Mouse (Mus musculus) spleen, adult 12 weeks (tissue): ENCODE measurements around the gene Col4a3bp.

ENCODE experiments used
- DNase-seq: peaks from one replicate; pipeline ENCODE4 v3.0.0; 2022; ENCODE audit warnings: low spot score

The Col4a3bp gene

GRCm38 (mm10) chr13:96542081-96542889 is at the start of gene Col4a3bp, which contains the start of gene Polk:
Gene Col4a3bp, plus strand, starts transcription at chr13:96542618.
Gene Polk, minus strand, starts transcription at chr13:96542579.
- peak; percentile 97 for DNase-seq

DNA sequence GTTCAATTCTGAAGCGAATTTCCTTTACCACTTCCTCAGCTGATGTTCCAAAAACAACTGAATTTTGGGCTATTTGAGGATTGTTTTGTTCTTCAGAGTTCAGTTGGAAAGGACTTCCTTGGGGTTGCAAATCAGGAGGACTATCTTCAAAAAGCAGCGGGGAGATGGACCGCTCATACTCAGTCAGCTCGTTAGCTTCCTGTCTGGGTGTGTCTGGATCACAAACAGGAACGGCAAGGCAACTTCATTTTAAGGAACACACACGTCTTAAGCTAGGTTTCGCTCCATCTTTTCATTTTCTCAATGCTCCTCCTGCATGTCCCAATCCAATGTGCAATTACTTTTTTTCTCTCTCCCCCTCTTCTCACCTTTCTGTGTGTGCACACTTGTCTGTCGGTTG is 45.8 kb upstream of the Col4a3bp start:
- DNase-seq, result no peak

- no peak for DNase-seq
Observed at GRCm38 (mm10) chr13:96499891-96500290, 42.5 kb upstream of the Col4a3bp start.

GRCm38 (mm10) chr13:96505661-96506060 is 36.8 kb upstream of the Col4a3bp start:
- no peak for DNase-seq

DNA sequence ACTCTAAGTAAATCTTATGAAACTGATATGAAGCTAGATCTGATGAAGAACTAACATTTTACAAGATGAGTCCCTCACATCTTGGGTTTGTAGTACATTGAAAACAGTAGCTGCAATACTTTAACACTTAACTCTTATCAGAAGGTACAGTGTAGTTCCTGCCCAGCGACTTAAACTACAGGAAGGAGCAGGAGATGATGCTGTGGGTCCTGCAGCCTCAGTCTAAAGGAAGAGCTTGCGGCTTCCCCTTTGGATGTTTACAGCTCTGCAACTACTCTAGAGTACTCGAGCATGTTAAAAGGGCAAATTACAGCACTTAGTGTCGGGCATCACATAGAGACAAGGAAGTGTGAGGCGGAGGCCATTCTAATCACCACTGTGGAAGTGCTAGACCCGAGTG is 36.1 kb upstream of the Col4a3bp start:
- no peak for DNase-seq

GRCm38 (mm10) chr13:96507541-96507940 is 34.9 kb upstream of the Col4a3bp start:
- no peak for DNase-seq

GRCm38 (mm10) chr13:96510635-96511034 is 31.8 kb upstream of the Col4a3bp start:
- DNase-seq, result no peak

- DNase-seq, result no peak
Observed at GRCm38 (mm10) chr13:96511262-96511661, 31.2 kb upstream of the Col4a3bp start.

DNA sequence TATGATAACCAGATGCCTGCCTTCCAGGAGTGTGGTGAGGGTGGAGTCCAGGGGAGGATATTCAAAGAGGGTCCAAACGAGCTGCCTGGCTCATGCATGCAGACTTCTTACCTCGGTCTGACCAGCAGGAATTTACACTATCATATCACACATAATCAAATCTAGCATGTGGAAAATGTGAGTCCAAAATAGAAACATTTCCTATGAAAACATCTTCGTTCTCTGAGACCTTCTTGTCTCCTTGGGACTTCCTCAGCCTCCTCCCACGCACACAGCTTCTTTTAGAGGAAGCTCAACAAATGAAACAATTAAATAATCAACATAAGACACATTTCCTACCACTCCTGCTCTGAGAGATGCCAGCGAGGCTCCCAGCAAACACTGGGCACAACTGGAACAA is 30.5 kb upstream of the Col4a3bp start:
- no peak for DNase-seq

- DNase-seq, result no peak
Observed at GRCm38 (mm10) chr13:96514154-96514942, 28.1 kb upstream of the Col4a3bp start.

- DNase-seq, result no peak
Observed at GRCm38 (mm10) chr13:96516249-96516648, 26.2 kb upstream of the Col4a3bp start.

DNA sequence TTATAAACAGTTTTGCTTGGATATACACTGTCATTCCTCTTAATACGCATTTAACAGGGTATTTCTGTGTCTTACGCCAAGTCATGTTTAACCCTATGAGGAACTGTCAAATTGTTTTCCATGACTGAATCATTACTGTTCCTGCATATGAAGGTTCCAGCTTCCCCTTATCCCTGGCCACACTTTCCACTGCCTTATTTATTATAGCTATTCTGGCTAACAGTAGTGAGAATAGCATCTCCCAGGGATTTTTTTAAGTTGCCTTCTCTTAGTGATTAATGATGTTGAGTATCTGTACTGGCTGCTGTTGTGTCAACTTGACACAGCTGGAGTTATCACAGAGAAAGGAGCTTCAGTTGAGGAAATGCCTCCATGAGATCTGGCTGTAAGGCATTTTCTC is 25.1 kb upstream of the Col4a3bp start:
- DNase-seq, result no peak

- DNase-seq, result no peak
Observed at GRCm38 (mm10) chr13:96521294-96521693, 21.1 kb upstream of the Col4a3bp start.

GRCm38 (mm10) chr13:96527022-96527421 is 15.4 kb upstream of the Col4a3bp start:
- no peak for DNase-seq

DNA sequence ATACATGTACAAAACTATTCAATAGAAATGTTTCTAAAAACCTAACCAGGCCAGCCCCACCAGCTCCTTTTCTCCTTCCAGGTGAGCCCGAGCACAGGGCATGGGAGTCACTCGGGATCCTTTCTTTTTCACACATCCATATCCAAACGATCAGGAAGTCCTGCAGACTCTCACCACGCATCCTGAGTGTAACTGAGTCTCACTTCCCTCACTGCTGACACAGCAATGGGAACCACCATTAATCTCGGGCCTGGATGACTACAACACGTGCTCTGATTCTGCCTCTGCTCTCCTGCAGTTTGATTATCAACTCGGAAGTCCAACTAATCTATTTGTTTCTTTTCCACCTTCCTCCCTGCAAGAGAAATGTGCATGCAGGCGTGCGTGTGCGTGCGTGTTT is 14.6 kb upstream of the Col4a3bp start:
- no peak for DNase-seq

- DNase-seq, result no peak
Observed at GRCm38 (mm10) chr13:96528776-96529175, 13.6 kb upstream of the Col4a3bp start.

- no peak for DNase-seq
Observed at GRCm38 (mm10) chr13:96529542-96529941, 12.9 kb upstream of the Col4a3bp start.

DNA sequence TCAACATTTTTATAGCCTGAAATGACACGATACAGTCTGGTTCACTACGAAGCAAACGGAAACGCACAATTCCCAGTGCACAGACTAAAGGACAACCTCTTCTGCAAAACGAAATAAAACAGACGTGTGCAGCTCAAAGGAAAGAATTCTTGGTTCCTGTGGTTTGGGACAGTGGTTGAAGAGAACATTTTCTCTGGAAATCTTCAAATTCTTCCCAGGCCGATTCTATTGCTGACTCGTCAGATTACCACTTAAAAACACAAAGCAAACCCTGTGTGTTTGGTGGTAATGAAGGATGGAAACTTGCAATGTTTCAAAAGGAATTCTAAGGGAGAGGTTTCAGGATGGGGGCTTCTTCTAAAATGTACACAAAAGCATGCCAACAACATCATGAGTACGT is 12.4 kb upstream of the Col4a3bp start:
- no peak for DNase-seq

DNA sequence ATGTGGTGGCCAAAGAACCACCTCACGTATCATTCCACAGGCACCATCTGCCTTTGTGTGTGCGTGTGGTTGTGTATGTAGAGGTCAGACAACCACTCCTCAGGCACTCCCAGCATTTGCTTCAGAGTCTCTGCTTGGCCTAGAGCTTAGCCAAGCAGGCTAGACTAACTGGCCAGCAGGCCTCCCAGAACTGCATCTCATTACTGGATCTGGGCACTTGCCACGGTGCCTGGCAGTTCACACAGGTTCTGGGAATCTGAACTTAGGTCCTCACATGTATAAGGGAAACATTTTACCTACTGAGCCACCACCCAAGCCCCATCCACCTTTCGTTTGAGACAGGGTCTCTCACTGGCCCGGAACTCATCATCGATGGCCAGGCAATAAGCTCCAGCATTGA is 10.2 kb upstream of the Col4a3bp start:
- no peak for DNase-seq

- DNase-seq, result no peak
Observed at GRCm38 (mm10) chr13:96533742-96534141, 8.7 kb upstream of the Col4a3bp start.

DNA sequence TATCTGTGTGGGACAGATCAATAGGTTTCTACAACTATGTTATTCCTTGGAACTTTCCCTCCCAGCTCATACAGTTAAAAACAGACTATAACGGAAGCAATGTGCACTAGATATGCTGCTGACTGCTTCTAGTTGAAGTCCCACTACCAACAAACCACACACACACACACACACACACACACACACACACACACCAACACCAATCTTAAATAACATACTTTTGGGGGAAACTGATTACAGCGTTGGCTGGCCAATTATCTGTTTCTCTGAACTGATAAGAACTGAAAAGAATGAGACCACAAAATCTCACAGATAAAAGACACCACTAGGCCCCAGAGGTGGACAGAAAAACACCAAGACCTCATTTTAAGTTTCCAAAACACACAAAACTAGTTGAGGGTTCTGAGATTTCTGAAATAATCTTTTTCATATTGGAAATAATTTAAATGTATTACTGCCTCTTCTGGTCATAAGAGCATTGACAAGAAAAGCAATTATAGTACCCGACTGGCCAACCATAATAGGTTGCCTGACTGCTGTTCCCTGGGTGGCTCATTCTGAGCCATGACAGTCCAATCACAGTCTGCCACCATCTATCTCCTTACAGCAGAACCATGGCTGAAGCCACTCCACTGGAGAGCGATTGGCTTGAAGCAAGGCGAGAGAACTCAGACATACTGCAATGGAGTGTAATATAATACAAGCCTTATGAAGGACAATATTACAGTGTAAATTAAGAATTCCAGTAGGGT is 5.4 kb upstream of the Col4a3bp start:
- no peak for DNase-seq

DNA sequence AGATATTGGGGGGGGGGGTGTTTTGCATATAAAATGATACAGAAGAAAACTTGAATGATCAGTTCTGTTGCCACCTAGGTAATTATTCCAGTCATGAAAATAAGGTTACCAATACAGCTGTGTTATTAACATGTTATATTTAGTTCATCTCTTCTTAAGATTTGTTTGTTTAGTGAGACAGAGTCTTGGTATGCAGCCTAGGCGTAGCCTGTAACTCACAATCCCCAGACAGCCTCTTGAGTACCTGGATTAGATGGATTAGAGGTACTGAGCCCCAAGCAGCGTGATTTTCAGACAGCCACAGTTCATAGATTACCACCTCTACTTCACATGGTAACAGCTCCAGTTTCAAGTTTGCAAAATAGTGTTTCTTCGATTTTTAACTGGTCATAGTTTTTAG is 4.3 kb upstream of the Col4a3bp start:
- no peak for DNase-seq

DNA sequence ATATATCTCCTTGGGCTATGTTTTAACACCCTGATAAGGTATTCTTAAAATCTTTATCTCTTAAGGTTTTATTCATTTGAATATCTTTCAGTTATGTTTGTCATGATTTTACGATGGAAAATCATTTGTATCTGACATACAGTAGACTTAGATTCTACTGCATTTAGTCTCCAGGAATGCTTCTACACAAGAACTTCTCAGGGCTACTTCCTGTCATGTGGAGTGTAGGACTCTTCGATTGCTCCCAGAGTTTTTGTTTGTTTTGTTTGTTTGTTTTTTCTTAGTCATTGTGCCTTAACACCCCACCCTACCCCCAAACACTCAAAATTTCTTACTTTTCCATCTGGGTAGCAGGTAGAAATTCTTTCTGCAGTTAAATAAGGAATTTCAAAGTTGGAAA is 1.0 kb upstream of the Col4a3bp start:
- no peak for DNase-seq
